Comparison of ENCODE assay signal across 8 mouse cellular contexts in genomic region chr7:30194884-30195283, GRCm38 (mm10). TPM values are rescaled to one million over a fixed set of nuclear protein-coding genes. Genes with fewer than 3 reads are reported as not detected.
DNase-seq lines count a peak whose midpoint lies in the region; ATAC-seq and TF ChIP-seq lines count a peak whose summit lies in the region.

No protein-coding gene starts in this region.

- H3K27ac ChIP-seq in cortical plate, adult 2 months (ENCODE audit: insufficient read depth, low read length) = peak overlapping the region; percentile 33

- no peak for TF ChIP-seq CTCF in cortical plate, adult 2 months (IDR thresholded peaks at IDR 0.05; ENCODE audit: extremely low read depth, insufficient read depth, low read length)

- intact Hi-C loops in left cerebral cortex, postnatal 10 days (cut with DNase I) = no loop called here

- DNase-seq in gastrocnemius, postnatal 10 days = peak; percentile 97
- peak; percentile 91 to 98 for DNase-seq in left cerebral cortex, postnatal 10 days (ENCODE audit: extremely low spot score in 1 of 2, low spot score in 2 of 2)
- peak; percentile 90 for DNase-seq in right cerebral cortex, postnatal 25 days
- DNase-seq in urinary bladder, postnatal 4 days (ENCODE audit: low spot score in 2 of 2) = peak; percentile 93 to 96

- ATAC-seq in activated CD4-positive, CD25-positive, alpha-beta regulatory T cell, adult 4 months = peak; percentile 86
- peak; percentile 87 for ATAC-seq in inflammation-experienced regulatory T-cells, adult 6 months
- ATAC-seq in megakaryocyte-erythroid progenitor cell, adult 5-6 weeks (replicated peaks; ENCODE audit: low FRiP score, low TSS enrichment, poor library complexity, severe bottlenecking) = peak; percentile 77

- H3K4me3 ChIP-seq in cortical plate, adult 2 months (ENCODE audit: insufficient read depth, low read length) = peak overlapping the region; percentile 72

- H3K4me1 ChIP-seq in cortical plate, adult 2 months (ENCODE audit: control insufficient read depth, insufficient read depth, low read length) = no peaks in the 10 kb centered on the region

- TF ChIP-seq POLR2A in cortical plate, adult 2 months (IDR thresholded peaks at IDR 0.05; ENCODE audit: extremely low read depth, insufficient read depth, low read length) = peak; percentile 70; the same call in 1 of the 2 replicates

RNA-seq across cellular contexts. Expression of gene Capns1, which starts 3.7 kb away (rescaled TPM):
- polyA plus RNA-seq in activated CD4-positive, CD25-positive, alpha-beta regulatory T cell, adult 4 months (2017; shearing (Covaris generic)) = 10 to 100 TPM; 72.6 to 76.3 TPM
- 254 and 279 TPM in 2 replicates for polyA plus RNA-seq in cortical plate, adult 2 months (2012; rRNA removed)
- total RNA-seq in gastrocnemius, postnatal 10 days (2021) = 100 to 1,000 TPM; 314 to 330 TPM
- polyA plus RNA-seq in inflammation-experienced regulatory T-cells, adult 6 months (2017; shearing (Covaris generic)) = 10 to 100 TPM; 66.6 to 74.8 (median 71.1) TPM
- 100 to 1,000 TPM; 204 TPM for total RNA-seq in left cerebral cortex, postnatal 10 days (2021)
- total RNA-seq in megakaryocyte-erythroid progenitor cell, adult 5-6 weeks (2014; fragmentation: Nextera tagmentation) = 148 and 186 TPM in 2 replicates
- total RNA-seq in megakaryocyte-erythroid progenitor cell, adult 5-6 weeks (2017) = 123 and 126 TPM in 2 replicates

RNA-seq across cellular contexts. Expression of gene Cox7a1, which starts 10.9 kb away (rescaled TPM):
- 1 to 10 TPM in 1 of 2 experiments, not detected in 1; 4.6 TPM for polyA plus RNA-seq in activated CD4-positive, CD25-positive, alpha-beta regulatory T cell, adult 4 months (2017; shearing (Covaris generic))
- 7.4 TPM in 2 replicates for polyA plus RNA-seq in cortical plate, adult 2 months (2012; rRNA removed)
- 100 to 1,000 TPM; 630 to 723 TPM for total RNA-seq in gastrocnemius, postnatal 10 days (2021)
- 1 to 10 TPM; 2.3 to 3.5 (median 3.3) TPM for polyA plus RNA-seq in inflammation-experienced regulatory T-cells, adult 6 months (2017; shearing (Covaris generic))
- 1 to 10 TPM; 3.6 to 4.1 TPM for total RNA-seq in left cerebral cortex, postnatal 10 days (2021)
- 6.0 TPM in 1 of 2 replicates, not detected in the other for total RNA-seq in megakaryocyte-erythroid progenitor cell, adult 5-6 weeks (2014; fragmentation: Nextera tagmentation)
- total RNA-seq in megakaryocyte-erythroid progenitor cell, adult 5-6 weeks (2017) = not detected in 2 replicates

RNA-seq across cellular contexts. Expression of gene Zfp146, which starts 25.3 kb away (rescaled TPM):
- polyA plus RNA-seq in activated CD4-positive, CD25-positive, alpha-beta regulatory T cell, adult 4 months (2017; shearing (Covaris generic)) = 10 to 100 TPM; 11.4 to 18.0 TPM
- 33.5 and 35.2 TPM in 2 replicates for polyA plus RNA-seq in cortical plate, adult 2 months (2012; rRNA removed)
- total RNA-seq in gastrocnemius, postnatal 10 days (2021) = 10 to 100 TPM; 34.6 to 40.3 TPM
- 10 to 100 TPM; 12.9 to 20.8 (median 13.5) TPM for polyA plus RNA-seq in inflammation-experienced regulatory T-cells, adult 6 months (2017; shearing (Covaris generic))
- 10 to 100 TPM; 43.5 to 50.7 TPM for total RNA-seq in left cerebral cortex, postnatal 10 days (2021)
- total RNA-seq in megakaryocyte-erythroid progenitor cell, adult 5-6 weeks (2014; fragmentation: Nextera tagmentation) = 35.9 and 48.9 TPM in 2 replicates
- 103 and 108 TPM in 2 replicates for total RNA-seq in megakaryocyte-erythroid progenitor cell, adult 5-6 weeks (2017)

RNA-seq across cellular contexts. Expression of gene Polr2i, which starts 36.9 kb away (rescaled TPM):
- 10 to 100 TPM; 43.3 to 55.7 TPM for polyA plus RNA-seq in activated CD4-positive, CD25-positive, alpha-beta regulatory T cell, adult 4 months (2017; shearing (Covaris generic))
- 152 and 157 TPM in 2 replicates for polyA plus RNA-seq in cortical plate, adult 2 months (2012; rRNA removed)
- total RNA-seq in gastrocnemius, postnatal 10 days (2021) = 10 to 100 TPM; 71.9 to 80.7 TPM
- 10 to 100 TPM; 51.0 to 54.5 (median 54.2) TPM for polyA plus RNA-seq in inflammation-experienced regulatory T-cells, adult 6 months (2017; shearing (Covaris generic))
- total RNA-seq in left cerebral cortex, postnatal 10 days (2021) = 10 to 100 TPM; 72.1 to 73.3 TPM
- total RNA-seq in megakaryocyte-erythroid progenitor cell, adult 5-6 weeks (2014; fragmentation: Nextera tagmentation) = 91.3 and 106 TPM in 2 replicates
- total RNA-seq in megakaryocyte-erythroid progenitor cell, adult 5-6 weeks (2017) = 42.0 and 46.5 TPM in 2 replicates

RNA-seq across cellular contexts. Expression of gene Tbcb, which starts 37.2 kb away (rescaled TPM):
- 100 to 1,000 TPM; 124 to 138 TPM for polyA plus RNA-seq in activated CD4-positive, CD25-positive, alpha-beta regulatory T cell, adult 4 months (2017; shearing (Covaris generic))
- polyA plus RNA-seq in cortical plate, adult 2 months (2012; rRNA removed) = 136 and 139 TPM in 2 replicates
- 10 to 100 TPM; 42.8 to 47.0 TPM for total RNA-seq in gastrocnemius, postnatal 10 days (2021)
- 100 to 1,000 TPM in 2 of 3 experiments, 10 to 100 TPM in 1; 95.8 to 156 (median 120) TPM for polyA plus RNA-seq in inflammation-experienced regulatory T-cells, adult 6 months (2017; shearing (Covaris generic))
- total RNA-seq in left cerebral cortex, postnatal 10 days (2021) = 100 to 1,000 TPM; 176 to 206 TPM
- total RNA-seq in megakaryocyte-erythroid progenitor cell, adult 5-6 weeks (2014; fragmentation: Nextera tagmentation) = 86.4 and 117 TPM in 2 replicates
- total RNA-seq in megakaryocyte-erythroid progenitor cell, adult 5-6 weeks (2017) = 26.2 and 49.4 TPM in 2 replicates

Comparison
In these comparisons a context has a peak if more than half of its experiments do, and no peak if none do; other contexts are left out.
1. Peak in every context shown above with its lines: DNase-seq, ATAC-seq, H3K4me3 ChIP-seq and H3K27ac ChIP-seq.
2. RNA of gene Cox7a1, which starts 10.9 kb away (total RNA-seq): 630 to 723 TPM in gastrocnemius, postnatal 10 days; 6.0 TPM in megakaryocyte-erythroid progenitor cell, adult 5-6 weeks and 3.6 to 4.1 TPM in left cerebral cortex, postnatal 10 days; every median in the first group is over 10 times any median in the second.